Mouse (Mus musculus) layer of hippocampus, adult 9-10 months (tissue): Measurements from ENCODE around the gene Cd5.

Experiments used
- DNase-seq: peaks from one replicate; pipeline ENCODE4 v3.0.0; 2022; ENCODE audit warnings: low spot score

Gene Cd5

DNA sequence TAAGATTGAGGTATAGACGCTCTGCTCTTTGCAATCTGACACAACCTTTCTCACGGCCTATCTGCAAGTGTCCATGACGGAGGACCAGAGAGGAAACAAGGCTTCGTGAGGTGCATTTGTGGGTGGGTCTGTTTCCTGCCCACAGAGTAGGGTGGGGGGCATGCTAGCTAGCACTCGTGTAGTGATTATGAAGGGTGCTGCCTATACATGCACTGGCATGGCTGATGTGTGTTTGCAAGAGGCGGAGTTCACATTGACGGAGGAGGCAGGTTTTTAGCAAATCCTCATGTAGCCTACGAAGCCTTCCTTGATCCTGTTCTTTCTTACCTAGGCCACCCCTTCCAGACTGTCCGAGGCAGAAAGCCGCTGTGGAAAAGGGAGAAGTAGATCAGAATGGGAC is 8.9 kb downstream of the Cd5 start:
- DNase-seq: no peak

DNA sequence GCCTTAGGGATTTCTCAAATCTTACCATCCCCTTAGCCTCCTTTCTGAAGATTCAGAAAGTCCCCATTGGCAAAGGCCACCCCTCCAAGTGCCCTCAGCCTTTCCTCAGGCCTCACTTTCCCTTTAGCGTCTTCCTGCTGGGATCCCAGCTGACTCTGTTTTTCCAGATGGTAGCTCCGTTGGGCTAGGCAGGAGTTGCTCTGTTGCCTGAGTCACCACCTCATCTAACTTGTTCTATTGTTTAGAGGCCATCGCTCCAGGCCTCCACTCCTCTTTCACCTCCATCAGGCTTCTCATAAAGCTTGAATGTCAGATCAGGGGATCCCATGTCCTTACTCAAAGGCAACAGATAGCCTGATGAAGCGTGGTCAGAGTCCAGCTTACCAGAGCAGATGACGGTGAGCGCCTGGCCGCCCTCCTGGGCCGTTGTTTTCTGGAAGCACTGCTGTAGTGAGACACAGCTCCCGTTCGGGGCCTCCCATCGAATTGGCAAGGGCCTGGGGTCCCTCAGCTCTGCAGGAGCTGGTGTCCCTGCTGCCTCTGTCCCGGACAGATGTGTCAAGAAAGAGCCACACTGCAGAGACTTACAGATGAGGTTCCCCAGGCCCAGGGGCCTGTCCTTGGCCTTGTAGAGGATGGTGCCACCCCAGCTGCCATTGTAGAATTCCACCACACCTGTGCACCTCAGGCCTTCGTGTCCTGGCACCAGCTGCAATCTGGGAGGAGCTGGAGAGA is 14.0 kb downstream of the Cd5 start:
- DNase-seq: no peak

DNA sequence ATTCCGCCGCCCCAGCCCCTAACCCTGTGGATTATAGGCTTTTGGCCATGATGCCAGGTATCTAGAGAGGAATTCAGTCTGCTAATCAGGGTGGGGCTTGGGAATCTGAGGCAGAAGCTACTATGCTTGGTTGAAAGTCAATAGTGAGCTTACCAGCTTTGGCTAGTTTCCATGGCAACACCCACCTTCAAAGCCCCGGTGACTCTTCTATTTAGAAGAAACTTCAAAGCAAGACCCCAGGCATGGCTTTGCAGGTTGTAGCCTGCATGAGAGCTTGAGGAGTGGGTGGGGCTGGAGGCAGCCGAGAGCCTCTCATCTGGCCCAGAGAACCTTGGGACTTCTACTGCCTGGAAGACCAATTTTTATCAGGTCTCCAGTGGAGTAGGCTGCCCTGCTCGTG is 15.2 kb downstream of the Cd5 start:
- no peak for DNase-seq

DNA sequence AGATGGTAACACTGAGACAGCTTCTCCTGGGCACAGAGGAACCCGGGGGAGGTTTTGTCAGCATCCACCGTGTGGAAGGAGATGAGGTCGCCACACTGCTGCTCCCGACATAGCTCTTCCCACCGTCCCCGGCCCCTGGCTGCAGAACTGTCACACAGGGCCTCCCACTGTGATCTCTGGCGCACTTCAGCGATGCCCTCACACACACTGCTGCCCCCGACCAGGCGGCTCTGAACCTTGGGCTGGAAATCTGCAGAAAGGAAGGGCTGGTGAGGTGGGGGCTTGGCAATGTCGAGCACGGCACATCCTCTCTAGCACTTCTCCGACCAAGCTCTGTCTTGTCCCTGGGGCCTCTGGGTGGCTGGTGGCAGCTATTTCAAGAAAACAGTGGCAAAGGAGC is 15.7 kb downstream of the Cd5 start:
- DNase-seq: no peak

DNA sequence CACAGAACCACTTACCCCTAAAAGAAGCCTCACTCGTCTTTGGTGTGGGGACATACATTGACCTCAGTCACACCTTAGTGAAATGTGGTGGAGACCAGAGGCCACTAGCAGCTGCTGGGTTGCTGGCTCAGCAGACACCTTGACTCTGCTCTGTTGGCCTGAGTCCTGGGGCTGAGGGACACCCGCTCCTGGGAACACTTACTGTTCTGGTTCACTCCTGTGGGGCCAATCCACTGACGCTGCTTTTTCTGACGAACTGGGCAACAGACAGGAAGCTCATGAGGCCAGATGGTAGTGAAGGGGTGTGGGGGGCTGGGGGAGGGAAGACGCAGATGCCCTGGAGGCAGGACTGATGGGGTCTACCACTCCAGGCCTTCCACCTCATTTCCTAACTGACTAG is 17.7 kb downstream of the Cd5 start:
- no peak for DNase-seq

DNA sequence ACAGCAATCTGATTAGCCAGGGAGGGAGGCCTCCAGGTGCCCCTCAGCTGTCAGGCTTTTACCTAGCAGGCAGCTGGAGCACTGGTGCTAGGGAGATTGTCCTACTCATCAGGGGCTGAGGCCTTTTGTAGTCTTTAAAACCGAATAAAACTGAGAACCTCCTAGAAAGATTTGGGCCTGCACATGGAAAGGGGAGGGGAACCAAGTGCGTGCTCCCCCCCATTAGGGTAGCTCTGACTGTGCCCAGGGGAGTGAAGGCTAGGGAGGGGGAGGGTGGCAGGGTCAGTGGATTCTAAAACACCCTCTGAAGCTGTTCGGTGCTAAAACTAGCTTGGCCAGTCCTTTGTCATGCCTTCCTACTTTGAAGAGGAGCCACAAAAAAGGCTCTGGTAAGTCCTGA is 18.3 kb downstream of the Cd5 start:
- DNase-seq: no peak

DNA sequence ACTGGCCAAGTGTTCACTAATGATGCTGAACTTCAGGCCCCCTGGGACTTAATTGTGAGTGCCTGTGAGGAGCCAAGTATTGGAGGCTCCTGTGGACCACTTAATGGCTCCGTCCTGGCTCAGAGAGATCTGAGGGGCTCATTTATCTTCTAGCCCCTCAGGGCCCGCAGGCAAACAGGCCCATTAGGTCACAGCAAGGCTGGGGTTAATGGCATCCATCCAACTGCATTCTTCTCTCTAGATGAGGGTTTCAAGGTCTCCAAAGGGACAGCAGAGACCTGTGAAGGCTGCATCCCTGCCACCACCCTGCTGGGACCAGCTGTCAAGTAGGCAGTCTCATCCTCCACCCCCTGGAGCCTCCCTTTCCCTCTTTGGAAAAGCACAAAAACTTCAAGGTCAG is 19.1 kb downstream of the Cd5 start:
- no peak for DNase-seq

DNA sequence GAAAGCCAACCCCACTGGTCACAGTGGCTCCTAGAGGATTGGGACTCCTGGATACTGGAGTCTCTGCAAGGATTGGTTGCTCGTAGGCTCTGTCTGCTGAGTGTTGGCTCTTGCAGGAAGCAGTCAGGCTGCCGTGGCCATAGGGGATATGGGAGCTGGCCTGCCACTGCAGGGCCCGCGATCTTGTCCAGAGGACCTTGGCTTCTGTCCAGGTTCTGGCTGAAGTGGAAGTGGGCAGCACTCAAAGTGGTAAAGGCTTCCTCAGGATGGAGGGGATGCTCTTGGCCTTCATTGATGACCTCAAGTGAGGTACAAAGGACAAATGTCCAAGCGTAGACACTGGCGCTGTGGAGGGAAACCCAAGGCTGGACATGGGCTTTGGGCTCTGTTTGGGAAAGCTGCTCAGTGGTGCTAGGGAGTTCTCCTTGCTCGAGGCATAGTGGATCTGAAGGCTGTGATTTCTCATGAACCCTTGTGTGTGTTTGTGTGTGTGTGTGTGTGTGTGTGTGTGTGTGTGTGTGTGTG is 20.5 kb downstream of the Cd5 start:
- DNase-seq: no peak

DNA sequence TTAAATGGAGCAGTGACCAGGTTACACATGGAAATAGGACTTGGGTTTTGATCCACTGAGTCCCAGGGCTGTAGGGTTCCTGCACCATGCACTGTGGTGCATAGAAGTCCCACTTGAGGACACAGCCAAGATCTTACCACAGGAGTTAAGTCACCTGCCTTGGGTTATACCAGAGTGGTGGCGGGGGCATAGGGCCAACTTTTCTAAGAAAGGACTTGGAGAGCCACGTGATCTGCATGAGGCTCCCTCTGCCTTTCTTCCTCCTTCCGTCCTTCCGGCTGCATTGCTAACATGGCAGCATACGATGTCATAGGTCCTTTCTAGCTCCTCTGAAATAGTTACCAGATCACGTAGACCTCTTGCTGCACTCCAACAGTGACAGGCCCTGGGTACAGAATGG is 23.3 kb downstream of the Cd5 start:
- no peak for DNase-seq

DNA sequence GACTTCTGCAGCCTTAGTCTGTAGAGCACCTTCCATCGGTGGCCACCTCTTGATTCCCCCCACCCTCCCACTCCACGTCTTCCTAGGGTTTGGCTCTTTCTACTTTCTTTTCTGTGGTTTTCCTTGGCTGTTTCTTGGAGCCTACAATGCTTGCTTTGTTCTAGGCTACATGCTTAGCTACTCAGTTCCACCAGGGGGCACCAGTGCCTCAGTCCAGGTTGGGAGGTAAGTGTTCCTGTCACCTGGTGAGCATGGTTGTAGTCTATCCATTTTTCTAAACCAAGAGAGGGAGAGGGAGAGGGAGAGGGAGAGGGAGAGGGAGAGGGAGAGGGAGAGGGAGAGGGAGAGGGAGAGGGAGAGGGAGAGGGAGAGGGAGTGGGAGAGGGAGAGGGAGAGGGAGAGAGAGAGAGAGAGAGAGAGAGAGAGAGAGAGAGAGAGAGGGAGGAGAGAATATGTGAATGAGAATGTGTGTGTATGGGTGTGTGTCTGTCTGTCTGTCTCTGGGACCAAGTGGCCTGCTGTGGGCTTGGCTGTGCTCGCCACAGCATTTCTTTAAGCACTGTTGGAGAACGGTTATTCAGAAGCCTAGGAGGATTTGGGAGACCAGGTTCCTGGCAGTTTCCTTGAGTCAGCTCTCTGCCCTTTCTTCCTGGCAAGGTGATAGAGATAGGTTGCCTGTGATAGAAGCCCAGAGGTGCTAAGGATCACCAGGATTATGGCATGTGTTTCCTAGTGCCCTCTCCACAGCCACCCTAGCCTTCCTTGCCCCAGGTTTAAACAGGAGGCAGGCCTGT is 23.9 kb downstream of the Cd5 start:
- peak; percentile 32 for DNase-seq

DNA sequence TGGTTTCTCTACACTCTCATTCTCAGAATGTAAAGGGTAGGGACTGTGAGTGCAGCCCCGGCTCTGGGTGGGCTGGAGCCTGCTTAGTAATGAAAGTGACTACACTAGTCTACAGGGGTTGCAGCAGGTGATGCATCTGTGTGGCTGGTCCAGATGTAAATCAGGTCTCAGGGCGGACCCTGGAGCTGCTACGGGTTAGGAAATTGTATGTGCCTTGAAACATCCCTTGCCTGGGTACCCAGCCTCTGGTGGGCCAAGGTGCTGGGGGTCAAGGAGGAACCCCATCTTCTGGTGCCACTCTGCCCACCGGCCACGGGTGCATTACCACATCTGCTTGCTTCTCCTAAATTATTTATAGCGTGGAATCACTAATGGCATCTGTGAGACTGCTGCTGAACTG is 24.6 kb downstream of the Cd5 start:
- no peak for DNase-seq

DNA sequence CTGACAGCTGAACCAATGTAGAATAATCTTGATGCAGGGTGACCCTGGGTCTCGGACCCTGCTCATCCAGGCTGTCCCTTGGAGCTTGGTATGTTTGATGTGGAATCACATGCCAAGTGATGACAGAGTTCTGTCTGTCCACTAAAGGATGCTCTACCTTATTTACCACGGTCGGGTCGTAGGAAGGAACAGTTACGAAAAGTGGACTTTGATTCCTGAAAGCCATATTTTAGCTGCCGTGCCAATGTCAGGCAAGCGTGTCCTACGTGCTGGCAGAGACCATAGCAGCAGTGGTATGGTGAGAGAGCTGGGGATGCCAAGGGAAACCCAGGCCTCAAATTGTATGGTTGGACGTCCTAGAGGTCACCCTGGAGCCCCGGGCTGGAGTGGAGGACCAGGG is 25.3 kb downstream of the Cd5 start:
- DNase-seq: no peak

DNA sequence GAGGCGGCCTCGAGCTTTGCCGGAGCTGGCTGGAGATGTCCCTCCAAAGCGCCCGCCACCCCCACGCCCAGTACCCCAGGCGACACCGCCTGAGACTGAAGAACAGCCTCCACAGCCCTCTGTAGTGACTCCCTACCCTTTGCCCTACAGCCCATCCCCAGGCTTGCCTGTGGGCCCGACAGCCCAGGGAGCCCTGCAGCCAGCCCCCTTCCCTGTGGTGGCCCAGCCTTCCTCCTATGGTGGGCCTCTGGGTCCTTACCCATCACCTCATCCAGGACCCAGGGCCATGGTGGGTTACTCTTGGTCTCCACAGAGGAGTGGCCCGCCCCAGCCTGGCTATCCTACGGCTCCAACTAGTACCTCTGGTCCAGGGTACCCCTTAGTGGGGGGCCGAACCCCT is 26.2 kb downstream of the Cd5 start:
- no peak for DNase-seq

DNA sequence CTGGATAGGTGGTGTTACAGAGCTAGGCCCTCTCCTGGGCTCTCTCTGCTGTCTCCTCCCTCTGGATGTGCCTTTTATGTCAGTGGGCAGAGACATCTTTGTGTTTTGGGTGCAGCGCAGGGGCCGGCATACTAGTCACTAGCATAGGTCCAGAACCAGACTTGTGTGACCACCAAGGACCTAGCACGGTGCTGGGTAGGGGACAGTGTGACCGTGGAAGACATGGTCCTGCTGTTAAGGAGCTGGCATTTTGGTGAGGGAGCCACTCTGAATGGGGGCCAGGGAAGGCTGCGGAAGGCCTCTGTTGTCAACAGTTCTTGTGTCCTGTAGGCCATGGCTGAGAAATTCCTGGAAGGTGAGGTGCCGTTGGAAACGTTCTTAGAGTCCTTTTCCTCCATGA is 26.6 kb downstream of the Cd5 start:
- no peak for DNase-seq

DNA sequence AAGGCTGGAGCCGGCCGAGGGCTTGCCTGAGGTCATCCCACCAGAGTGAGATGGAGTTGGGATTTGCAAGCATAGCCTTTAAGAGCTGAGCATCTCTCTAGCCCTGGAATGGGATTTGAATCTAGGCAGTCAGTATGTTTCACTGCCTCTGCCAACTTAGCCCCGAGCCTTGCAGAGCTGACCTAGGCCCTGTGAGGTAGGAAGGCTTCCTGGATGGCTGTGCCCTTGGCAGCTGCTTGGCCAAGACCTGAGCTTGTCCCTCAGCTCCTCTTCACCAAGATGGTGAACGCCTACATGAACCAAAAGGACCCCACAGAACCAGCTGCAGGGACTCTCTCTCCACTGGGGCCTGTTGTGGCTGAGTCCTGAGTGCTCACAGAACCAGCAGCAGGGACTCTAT is 28.1 kb downstream of the Cd5 start:
- DNase-seq: no peak

DNA sequence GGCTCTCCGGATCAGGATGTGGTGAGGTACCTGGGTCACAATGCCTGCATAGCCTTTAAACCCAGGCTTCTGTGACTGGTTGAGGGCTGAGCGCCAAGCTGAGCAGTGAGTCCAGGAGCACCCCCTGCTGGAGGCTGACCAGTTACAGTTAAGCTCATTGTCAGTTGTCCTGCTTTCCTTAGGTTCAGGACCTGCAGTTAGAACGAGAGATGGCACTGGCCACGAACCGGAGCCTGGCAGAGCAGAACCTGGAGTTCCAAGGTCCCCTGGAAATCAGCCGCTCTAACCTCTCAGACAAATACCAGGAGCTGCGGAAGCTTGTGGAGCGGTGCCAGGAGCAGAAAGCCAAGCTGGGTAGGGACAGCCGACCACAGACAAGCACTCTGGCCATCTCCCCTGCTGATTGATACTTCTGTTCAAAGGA is 28.7 kb downstream of the Cd5 start:
- peak; percentile 61 for DNase-seq

DNA sequence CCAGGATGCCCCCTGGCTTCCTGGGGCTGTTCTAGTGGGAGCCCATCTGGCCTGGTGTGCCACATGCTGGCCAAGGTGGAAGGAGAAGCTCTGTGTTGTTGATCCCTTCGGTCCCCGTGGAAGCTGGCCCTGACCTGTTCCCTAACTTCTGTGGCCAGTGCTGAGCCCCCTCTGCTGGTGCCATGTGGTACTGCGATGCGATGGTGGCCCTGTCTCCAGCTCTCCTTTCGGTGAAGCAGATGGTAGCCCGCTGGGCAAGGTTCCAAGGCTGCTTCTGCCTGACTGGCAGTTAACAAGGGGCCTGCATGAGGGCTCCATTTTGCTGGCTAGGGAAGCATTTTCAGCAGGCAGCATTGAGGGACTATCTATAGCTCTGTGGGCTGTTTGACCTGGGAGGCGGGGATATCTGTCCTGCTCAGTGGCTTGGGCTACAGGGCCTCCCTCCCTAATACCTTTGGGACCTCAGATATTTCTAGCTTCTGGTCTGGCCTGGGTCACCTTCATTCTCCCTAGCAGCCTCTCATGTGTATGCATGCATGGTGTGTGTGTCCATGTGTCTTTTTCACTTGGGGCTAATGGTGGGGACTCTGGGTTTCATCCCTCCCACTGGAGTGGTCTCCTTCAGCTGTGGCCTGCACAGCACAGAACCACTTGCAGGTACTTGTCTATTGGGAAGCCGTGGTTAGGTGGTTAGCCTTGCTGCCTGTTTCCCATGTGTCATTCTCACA is 29.3 kb downstream of the Cd5 start:
- peak; percentile 99 for DNase-seq

DNA sequence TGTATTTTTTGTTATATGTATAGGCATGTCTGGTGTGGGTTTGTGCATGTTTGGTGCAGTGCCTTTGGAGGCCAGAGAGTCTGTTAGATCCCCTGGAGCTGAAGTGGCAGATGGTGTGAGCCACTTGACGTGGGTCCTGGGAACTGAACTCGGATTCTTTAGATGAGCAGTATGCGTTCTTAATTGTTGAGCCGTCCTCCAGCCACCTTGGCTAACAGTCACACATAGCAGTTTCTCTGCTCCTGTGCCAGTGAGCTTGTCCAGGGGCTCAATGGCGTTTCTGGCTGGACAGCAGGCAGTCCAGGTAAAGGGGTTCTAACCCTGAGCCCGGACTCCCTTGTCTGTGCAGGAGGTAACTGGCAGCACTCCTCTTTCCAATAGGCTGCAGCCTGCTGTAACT is 29.9 kb downstream of the Cd5 start:
- DNase-seq: no peak

DNA sequence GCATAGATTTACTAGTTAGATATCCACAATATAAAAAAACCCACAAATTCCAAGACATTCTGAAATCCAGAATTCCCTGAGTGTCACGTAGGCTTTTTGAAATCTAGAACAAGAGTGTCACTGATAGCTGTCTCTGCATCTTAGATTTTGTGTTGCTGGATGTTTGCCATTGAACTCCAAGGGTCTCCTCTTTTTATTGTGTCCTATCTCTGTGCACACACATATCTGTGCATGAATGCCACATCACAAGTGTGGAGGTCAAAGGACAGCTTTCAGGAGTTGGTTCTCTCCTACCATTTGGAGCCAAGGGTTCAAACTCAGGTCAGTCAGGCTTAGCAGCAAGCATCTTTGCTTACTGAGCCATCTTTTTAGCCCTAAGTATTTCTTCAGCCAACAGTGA is 30.9 kb downstream of the Cd5 start:
- DNase-seq: no peak

DNA sequence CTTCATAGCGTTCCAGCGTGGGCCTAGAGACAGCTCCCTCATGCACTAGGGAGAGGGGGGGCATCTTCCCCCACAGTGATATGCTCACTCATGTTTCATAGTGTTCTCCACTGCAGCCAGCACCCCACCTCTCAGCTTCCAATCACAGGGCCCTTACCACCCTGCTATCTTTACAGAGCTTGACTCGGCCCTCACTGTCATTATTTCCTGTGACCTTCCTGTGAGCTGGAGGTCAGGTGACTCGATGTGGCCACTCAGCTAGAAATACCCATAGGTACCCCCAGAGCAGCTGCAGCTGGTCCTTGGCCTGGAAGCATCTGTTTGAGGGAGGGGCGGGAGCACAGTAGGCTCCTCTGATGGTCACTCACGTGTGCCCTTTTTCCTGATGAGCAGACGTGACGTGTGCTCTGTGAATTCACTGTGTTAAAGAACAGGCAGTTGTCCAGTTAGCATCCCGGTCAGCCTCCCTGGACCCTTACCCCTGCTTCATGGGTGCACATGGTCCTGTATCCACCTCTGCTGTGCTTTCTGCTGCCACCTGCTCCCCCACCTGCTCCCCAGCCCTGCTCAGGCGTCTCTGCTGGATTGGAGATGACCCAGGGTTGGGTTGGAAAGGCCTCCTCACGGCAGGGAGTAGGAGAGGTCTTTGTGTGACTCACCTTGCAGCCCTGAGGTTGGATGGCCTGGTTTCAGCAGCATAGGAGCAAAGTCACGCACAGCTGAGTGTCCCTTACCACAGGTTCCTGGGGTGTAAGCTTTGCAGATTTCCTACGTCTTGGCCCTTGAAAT is 31.5 kb downstream of the Cd5 start:
- no peak for DNase-seq

DNA sequence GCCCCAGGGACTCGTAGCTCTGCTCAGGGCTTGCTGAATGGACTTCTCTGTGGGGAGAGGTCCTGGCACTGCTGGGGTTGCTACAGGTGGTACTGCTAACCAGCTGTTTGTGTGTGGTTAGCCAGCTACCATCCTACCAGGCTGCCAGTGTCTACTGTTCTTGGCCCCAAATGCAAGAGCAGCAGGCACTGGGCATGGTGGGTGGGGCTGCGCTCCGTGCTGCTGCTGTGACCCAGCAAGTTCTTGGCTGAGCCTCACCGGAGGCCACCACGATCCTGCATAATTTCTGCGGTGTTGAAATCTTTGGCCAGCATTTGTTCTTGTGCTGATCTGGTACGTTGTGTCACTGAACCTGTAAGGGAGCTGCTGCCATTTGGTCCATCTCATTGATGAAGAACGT is 35.3 kb downstream of the Cd5 start:
- no peak for DNase-seq

DNA sequence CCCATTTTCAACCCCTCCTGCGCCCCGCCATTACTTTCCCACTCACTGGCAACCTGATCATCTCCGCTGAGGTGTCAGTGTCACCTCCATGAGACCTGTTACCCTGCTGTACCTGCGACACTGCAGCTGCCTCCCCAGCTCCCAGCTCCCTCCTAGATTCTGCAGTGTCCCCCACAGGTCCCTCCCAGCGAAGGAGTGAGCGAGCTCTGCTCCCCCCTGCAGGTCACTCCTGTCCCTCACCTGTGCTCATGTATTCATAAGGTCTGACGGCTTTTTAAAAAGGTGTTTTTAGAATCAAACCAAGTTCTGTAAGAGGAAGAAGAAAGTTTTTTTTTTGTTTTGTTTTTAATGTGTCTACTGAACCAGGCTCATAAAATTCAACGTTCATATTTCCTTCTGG is 36.7 kb downstream of the Cd5 start:
- DNase-seq: no peak
